Mouse (Mus musculus): ENCODE measurements around the gene Fzd4. TPM values are rescaled to one million over a fixed set of nuclear protein-coding genes. Genes with fewer than 3 reads are reported as not detected.
A peak's percentile ranks its signal among the peaks of the same experiment; 100 is the strongest.

Fzd4 gene
- polyA plus RNA-seq, 1 experiment, result 9.5 TPM

DNA sequence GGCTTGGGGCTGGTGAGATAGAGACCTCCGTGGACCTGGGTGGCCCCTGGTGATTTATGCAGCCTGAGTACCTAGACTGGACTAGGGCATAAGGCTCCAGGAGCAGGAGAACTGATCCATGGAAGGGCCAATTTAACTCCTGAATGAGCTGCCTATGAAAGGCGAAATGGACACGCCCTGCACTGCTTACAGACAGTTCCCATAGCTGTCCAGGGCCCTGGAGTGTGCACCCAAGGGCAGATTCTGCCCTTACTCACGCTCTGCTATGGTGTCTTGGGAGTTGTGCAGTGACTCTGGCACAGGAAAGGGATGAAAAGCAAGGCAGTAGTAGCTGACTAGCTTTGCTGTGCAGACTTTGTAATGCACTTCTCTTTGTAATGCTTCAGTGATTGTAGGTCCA is 6.1 kb downstream of the Fzd4 start:
- no peak overlapping the region for H3K27ac ChIP-seq (ENCODE audit: insufficient read depth, low read length)
- no peak for TF ChIP-seq POLR2A (IDR thresholded peaks at IDR 0.05; ENCODE audit: low read depth, low read length)
- TF ChIP-seq CTCF (IDR thresholded peaks at IDR 0.05; ENCODE audit: borderline replicate concordance, insufficient read depth, low read length), result no peak

DNA sequence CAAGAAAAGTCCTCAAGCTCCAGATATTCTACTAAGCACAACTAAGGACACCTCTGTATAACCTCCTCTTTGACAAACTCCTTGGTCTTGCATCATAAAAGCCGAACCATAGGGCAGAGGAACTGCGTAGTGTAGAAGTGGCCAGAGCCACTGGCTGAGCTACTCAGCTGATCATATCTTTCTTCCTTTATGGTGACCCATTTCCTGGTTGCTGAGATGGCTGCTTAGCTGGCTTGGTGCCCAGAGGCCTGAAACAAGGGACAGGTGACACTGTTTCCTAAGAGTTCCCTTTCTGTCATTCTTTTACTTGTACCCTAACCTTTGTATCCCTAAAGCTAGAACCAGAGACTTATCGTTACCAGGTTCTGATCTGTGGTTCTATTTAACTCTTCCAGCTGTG is 7.2 kb downstream of the Fzd4 start:
- peaks cover 5% of the 10 kb centered on the region for H3K4me1 ChIP-seq (ENCODE audit: control insufficient read depth, insufficient read depth, low read length)
- no peak overlapping the region for H3K4me3 ChIP-seq (ENCODE audit: insufficient read depth, low read length)
- TF ChIP-seq CTCF (IDR thresholded peaks at IDR 0.05; ENCODE audit: borderline replicate concordance, insufficient read depth, low read length), result no peak
- no peak for TF ChIP-seq POLR2A (IDR thresholded peaks at IDR 0.05; ENCODE audit: low read depth, low read length)
- no peak overlapping the region for H3K27ac ChIP-seq (ENCODE audit: insufficient read depth, low read length)

More for the DNA sequence above, 6.1 kb downstream of the Fzd4 start:
- no peaks in the 10 kb centered on the region for H3K4me1 ChIP-seq (ENCODE audit: control insufficient read depth, insufficient read depth, low read length)
- no peak overlapping the region for H3K4me3 ChIP-seq (ENCODE audit: insufficient read depth, low read length)

DNA sequence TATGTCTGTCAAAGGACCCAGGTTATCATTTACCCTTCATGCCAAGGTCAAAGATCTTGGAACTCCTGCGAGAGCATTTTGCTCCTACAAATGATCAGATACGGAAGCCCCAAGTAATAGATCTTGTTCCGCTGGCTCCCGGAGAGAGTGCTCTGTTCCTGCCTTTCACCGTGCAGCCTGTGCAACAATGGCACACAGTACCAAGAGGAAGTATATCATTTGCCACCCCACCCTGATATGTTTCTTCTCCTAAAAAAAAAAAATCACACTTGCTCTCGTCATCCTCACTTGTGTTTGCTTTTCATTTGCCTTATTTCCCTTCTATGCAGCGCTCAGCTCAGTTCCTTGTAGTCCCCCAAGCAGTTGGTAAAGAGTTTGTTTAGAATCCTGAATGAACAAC is 7.9 kb downstream of the Fzd4 start:
- H3K27ac ChIP-seq (ENCODE audit: insufficient read depth, low read length), result no peak overlapping the region
- TF ChIP-seq POLR2A (IDR thresholded peaks at IDR 0.05; ENCODE audit: low read depth, low read length), result no peak
- no peak overlapping the region for H3K4me3 ChIP-seq (ENCODE audit: insufficient read depth, low read length)
- peaks cover 5% of the 10 kb centered on the region for H3K4me1 ChIP-seq (ENCODE audit: control insufficient read depth, insufficient read depth, low read length)

DNA sequence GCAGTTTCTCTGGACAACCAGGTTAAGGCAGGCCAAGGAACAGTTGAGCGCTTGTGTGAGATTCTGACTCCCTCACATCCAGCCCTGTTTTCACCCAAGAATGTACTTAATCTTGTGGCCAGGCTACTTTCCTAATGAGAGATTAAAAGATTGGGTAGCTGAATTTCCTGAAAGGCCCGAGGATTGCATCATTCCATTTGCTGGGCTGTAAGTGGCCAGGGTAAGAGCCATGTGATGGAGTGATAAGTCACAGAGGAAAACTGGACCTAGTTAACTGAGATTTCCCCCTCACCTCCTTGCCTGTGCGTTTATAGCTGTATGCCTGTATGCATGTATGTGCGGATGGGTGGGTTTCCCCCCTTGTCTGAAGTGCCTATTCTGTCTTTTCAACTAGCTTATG is 11.9 kb downstream of the Fzd4 start:
- no peak overlapping the region for H3K4me3 ChIP-seq (ENCODE audit: insufficient read depth, low read length)
- H3K4me1 ChIP-seq (ENCODE audit: control insufficient read depth, insufficient read depth, low read length), result peaks cover 5% of the 10 kb centered on the region
- no peak overlapping the region for H3K27ac ChIP-seq (ENCODE audit: insufficient read depth, low read length)
- TF ChIP-seq CTCF (IDR thresholded peaks at IDR 0.05; ENCODE audit: borderline replicate concordance, insufficient read depth, low read length) (no peak), POLR2A (IDR thresholded peaks at IDR 0.05; ENCODE audit: low read depth, low read length) (peak; percentile 26; the same call in 1 of the 2 replicates)

DNA sequence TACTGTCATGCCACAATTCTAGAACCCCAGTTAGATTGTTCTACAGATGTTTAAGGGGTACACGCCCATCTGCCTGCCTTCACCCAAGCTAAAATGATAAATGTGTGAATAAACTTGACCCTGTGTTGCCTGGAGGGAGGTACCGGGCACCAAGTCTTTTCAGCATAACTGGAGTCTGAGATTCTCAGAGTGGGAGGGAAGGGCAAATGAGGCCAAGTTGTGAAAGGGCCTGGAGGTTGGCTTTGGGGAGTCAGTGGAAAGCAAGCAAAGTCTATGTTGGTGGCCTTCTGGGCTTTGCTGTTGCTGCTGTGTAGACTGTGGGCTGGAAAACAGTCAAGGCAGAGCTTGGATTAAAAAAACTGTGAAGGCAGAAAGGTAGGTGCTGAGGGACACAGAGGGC is 13.6 kb downstream of the Fzd4 start:
- no peak for TF ChIP-seq POLR2A (IDR thresholded peaks at IDR 0.05; ENCODE audit: low read depth, low read length)
- TF ChIP-seq CTCF (IDR thresholded peaks at IDR 0.05; ENCODE audit: borderline replicate concordance, insufficient read depth, low read length), result no peak
- no peak overlapping the region for H3K27ac ChIP-seq (ENCODE audit: insufficient read depth, low read length)
- H3K4me1 ChIP-seq (ENCODE audit: control insufficient read depth, insufficient read depth, low read length), result peaks cover 5% of the 10 kb centered on the region
- no peak overlapping the region for H3K4me3 ChIP-seq (ENCODE audit: insufficient read depth, low read length)

DNA sequence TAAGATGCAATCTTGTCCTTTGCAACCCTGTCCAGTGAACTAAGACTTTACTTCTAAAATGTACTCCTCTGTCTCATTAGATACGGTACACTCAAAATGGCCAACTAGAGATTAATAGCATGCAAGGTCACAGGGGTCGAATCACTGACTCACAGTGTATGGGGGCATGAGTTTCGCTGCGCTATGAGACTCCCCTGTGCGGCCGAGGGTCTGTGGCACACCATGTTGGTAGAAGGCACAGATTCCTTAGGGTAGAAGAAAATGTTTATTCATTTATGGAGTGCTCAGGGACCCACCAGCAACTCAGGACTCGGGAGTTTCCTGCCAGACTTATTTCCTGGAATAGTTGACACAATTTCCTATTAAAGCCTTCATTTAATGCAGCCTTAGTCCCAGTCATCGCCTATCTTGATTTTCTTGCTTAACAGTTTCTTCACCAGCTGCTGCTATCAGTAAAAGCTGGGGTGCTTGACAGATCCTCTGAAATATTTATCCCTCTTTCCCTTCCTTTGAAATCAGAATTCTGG is 14.0 kb downstream of the Fzd4 start:
- Histone ChIP-seq H3K27ac (ENCODE audit: insufficient read depth, low read length) (no peak overlapping the region), H3K4me1 (ENCODE audit: control insufficient read depth, insufficient read depth, low read length) (peaks cover 5% of the 10 kb centered on the region), H3K4me3 (ENCODE audit: insufficient read depth, low read length) (no peak overlapping the region)
- TF ChIP-seq CTCF (IDR thresholded peaks at IDR 0.05; ENCODE audit: borderline replicate concordance, insufficient read depth, low read length) (no peak), POLR2A (IDR thresholded peaks at IDR 0.05; ENCODE audit: low read depth, low read length) (no peak)

DNA sequence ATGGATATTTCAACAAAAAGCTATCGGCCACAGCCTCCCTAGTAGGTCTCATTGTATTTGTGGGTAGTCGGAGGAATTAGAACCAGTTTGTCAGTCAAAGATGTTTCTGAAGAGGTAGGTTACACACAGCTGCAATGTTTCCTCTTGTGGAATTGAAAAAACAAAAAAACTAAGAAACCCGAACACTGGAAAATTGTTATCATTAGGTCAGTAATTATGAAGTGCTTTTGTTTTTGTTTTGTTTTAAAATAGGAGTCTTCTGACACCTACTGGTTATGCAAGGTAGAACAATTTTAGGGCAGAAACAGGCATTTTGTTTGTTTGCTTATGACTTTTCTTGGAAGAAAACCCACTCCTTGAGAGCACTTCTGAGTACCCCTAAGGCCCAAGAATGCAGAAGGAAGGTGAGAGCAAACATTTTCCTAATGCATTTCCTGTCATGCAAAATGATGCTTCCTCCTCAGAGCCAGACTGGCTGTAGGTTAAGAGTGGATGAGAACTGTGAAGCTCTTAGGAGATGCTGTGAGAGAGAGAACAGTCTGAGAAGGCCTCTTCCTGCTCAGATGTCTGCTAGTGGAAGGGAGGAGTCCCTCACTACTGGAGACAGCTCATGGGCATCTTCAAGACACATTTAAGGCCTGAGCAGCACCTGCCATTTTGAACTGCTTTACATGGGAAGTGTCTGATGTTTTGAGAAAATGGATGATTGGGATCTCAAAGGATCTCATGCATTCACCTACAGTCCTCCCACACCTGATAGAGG is 14.9 kb downstream of the Fzd4 start:
- H3K4me3 ChIP-seq (ENCODE audit: insufficient read depth, low read length), result no peak overlapping the region
- TF ChIP-seq POLR2A (IDR thresholded peaks at IDR 0.05; ENCODE audit: low read depth, low read length) (no peak), CTCF (IDR thresholded peaks at IDR 0.05; ENCODE audit: borderline replicate concordance, insufficient read depth, low read length) (no peak)
- no peak overlapping the region for H3K27ac ChIP-seq (ENCODE audit: insufficient read depth, low read length)
- peaks cover 5% of the 10 kb centered on the region for H3K4me1 ChIP-seq (ENCODE audit: control insufficient read depth, insufficient read depth, low read length)

DNA sequence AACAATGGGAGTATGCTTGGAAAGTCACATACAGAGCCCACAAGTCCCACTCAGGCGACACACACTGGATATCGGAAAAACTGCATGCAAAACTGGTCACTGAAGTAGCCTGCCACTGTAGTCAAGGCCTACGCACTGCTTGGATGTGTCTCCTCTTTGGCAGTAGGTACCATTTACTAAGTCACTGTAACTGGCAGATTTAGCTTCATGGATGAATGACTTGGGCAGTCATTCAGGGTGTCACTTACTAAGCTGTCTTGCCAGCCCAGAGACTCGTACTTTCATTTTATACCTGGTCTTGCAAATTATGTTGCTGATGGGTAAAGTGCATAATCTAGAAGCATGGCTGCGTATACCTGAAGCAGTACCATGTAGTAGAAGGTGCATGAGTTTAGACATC is 17.1 kb downstream of the Fzd4 start:
- Histone ChIP-seq H3K4me1 (ENCODE audit: control insufficient read depth, insufficient read depth, low read length) (no peaks in the 10 kb centered on the region; the same call in none of the 2 replicates), H3K4me3 (ENCODE audit: insufficient read depth, low read length) (no peak overlapping the region), H3K27ac (ENCODE audit: insufficient read depth, low read length) (no peak overlapping the region)
- TF ChIP-seq CTCF (IDR thresholded peaks at IDR 0.05; ENCODE audit: borderline replicate concordance, insufficient read depth, low read length) (no peak), POLR2A (IDR thresholded peaks at IDR 0.05; ENCODE audit: low read depth, low read length) (no peak)

DNA sequence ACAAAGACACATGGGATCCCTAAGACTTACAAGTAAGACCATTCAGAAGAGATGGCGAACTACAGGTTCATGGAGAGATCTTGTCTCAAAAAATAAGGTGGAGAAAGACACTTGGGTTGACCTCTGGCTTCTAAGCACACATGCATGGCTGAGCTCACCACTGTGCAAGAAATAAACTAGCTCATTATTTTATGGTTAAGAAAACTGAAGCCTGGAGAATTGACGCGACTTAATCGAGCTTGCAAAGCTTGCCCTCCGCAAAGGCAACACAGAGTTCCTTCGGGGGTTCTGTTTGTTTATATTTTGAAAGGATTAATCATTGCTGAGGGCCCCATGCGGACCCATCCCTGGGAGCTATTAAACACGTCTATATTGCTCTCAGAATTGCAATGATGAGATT is 18.5 kb downstream of the Fzd4 start:
- Histone ChIP-seq H3K4me3 (ENCODE audit: insufficient read depth, low read length) (no peak overlapping the region), H3K4me1 (ENCODE audit: control insufficient read depth, insufficient read depth, low read length) (no peaks in the 10 kb centered on the region; the same call in 1 of the 2 replicates), H3K27ac (ENCODE audit: insufficient read depth, low read length) (no peak overlapping the region)
- no peak for TF ChIP-seq CTCF (IDR thresholded peaks at IDR 0.05; ENCODE audit: borderline replicate concordance, insufficient read depth, low read length)
- TF ChIP-seq POLR2A (IDR thresholded peaks at IDR 0.05; ENCODE audit: low read depth, low read length), result no peak

DNA sequence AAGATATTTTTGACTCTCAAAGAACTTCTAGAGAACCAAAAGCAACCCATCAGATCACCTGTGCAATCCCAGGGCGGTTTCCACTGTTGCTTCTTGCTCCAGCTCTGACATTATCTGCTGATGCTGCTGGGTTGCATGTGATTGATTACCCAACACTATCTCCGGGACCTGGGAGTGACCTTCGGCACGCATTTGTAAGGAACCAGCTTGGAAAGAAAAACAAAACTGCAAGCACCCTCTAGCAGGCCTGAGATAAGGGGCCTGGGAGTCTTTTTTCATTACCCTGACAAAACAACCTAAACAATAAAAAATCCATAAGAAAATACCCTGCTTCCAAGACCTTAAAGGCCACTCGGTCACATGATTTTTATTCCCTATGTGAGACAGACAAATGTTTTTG is 19.0 kb downstream of the Fzd4 start:
- no peak overlapping the region for H3K4me3 ChIP-seq (ENCODE audit: insufficient read depth, low read length)
- no peak overlapping the region for H3K27ac ChIP-seq (ENCODE audit: insufficient read depth, low read length)
- no peaks in the 10 kb centered on the region; the same call in 1 of the 2 replicates for H3K4me1 ChIP-seq (ENCODE audit: control insufficient read depth, insufficient read depth, low read length)
- TF ChIP-seq CTCF (IDR thresholded peaks at IDR 0.05; ENCODE audit: borderline replicate concordance, insufficient read depth, low read length), result no peak
- no peak for TF ChIP-seq POLR2A (IDR thresholded peaks at IDR 0.05; ENCODE audit: low read depth, low read length)
